Mouse (Mus musculus) lung, adult 2 months (tissue): ENCODE measurements around the gene Chchd2.

Experiments
- CTCF ChIP-seq: fragments of 200-500 bp; IDR thresholded peaks from 2 replicates; pipeline ENCODE4 v1.5.1; 2011; ENCODE audit warnings: mild to moderate bottlenecking, low read length, control low read depth; ENCODE audit not compliant: insufficient read depth
- POLR2A ChIP-seq: fragments of 200-500 bp; IDR thresholded peaks from 2 replicates; pipeline ENCODE4 v1.6.1; 2011; ENCODE audit warnings: low read depth, mild to moderate bottlenecking, control low read depth, low read length, borderline replicate concordance; ENCODE audit errors: extremely low read depth

GRCm38 (mm10) chr5:129869238-129869995 is 17.9 kb downstream of the Chchd2 start:
- TF ChIP-seq POLR2A (no peak), CTCF (no peak)
